ENCODE assay signal across 10 mouse cellular contexts in the genomic region with DNA sequence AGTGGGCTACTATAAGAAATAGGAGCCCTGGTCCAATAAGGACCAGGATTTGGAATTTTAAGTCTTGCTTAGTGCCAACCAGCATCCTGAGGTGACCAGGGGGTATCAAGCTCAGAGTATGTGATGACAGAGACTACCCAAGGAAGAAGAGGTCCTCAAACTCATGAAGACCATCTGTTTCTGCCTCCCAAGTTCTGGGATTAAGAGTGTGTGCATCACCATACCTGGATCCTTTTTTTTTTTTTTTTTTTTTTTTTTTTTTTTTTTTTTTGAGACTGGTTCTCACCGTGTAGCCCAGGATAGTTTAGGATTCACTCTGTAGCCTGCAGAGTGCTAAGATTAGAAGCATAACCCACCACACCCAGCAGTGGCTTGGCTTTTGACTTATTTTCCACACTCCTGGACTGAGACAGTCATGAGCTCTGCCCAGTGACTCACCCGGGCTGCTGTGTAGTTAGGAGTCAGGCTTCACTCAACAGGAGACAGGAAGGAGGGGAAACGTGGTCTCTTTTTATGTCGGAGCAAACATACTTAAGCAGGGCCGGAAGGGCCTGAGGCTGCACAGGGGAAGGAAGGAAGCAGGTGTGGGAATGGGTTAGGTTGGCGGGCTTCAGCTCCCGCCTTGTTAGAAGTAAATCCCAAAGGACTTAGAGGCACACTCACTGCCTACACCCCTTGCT. TPM values are rescaled to one million over a fixed set of nuclear protein-coding genes. Genes with fewer than 3 reads are reported as not detected.
DNase-seq lines count a peak whose midpoint lies in the region; ATAC-seq lines count a peak whose summit lies in the region.
"Had no signal": no experiment of that assay in that cellular context is flagged by ENCODE, and none has a peak within 500 bp of the region (broad histone marks: within the 10 kb centered on the region; RNA-seq: fewer than 3 reads in every experiment).

No protein-coding gene starts in this region.

- no peak overlapping the region for H3K9ac ChIP-seq in heart, embryonic 14.5 days (ENCODE audit: low read length)
- no peak overlapping the region for H3K9ac ChIP-seq in liver, embryonic 13.5 days
- H3K9ac ChIP-seq: embryonic facial prominence, embryonic 13.5 days; limb, embryonic 13.5 days had no signal

- WGBS in heart, embryonic 14.5 days, result 43% methylated on average over 7 of the region's 7 CpGs
- WGBS in liver, embryonic 13.5 days (ENCODE audit: insufficient replicate concordance), result 13% methylated on average over 7 of the region's 7 CpGs

- no peaks in the 10 kb centered on the region for H3K36me3 ChIP-seq in heart, embryonic 14.5 days (ENCODE audit: control insufficient read depth, insufficient read depth, low read length)
- no peaks in the 10 kb centered on the region for H3K36me3 ChIP-seq in liver, embryonic 13.5 days
- H3K36me3 ChIP-seq: embryonic facial prominence, embryonic 13.5 days; limb, embryonic 13.5 days had no signal

- H3K4me3 ChIP-seq in heart, embryonic 14.5 days (ENCODE audit: control insufficient read depth in 1 of 2, insufficient read depth in 1 of 2, low read depth in 1 of 2, low read length in 2 of 2), result no peak overlapping the region
- no peak overlapping the region for H3K4me3 ChIP-seq in liver, embryonic 13.5 days (replicated peaks)
- H3K4me3 ChIP-seq: embryonic facial prominence, embryonic 13.5 days; limb, embryonic 13.5 days had no signal

- peak; percentile 63 for ATAC-seq in heart, embryonic 14.5 days (ENCODE audit: insufficient number of reproducible peaks, insufficient read depth, low FRiP score, low read depth)
- ATAC-seq in liver, embryonic 13.5 days (ENCODE audit: low read depth), result peak; percentile 34; the same call in 1 of the 2 replicates

- H3K27ac ChIP-seq in heart, embryonic 14.5 days (replicated peaks in 1 of 2; ENCODE audit: control insufficient read depth in 1 of 2, insufficient read depth in 1 of 2, low read depth in 2 of 2, low read length in 2 of 2), result 0 out of 4 replicates have a peak overlapping the region, but pooled peaks of 1 of the 2 experiments have one; percentile 2
- no peak overlapping the region for H3K27ac ChIP-seq in liver, embryonic 13.5 days
- H3K27ac ChIP-seq: embryonic facial prominence, embryonic 13.5 days; limb, embryonic 13.5 days had no signal

- H3K4me2 ChIP-seq in heart, embryonic 14.5 days (ENCODE audit: low read length), result no peak overlapping the region
- no peak overlapping the region for H3K4me2 ChIP-seq in liver, embryonic 13.5 days
- H3K4me2 ChIP-seq: embryonic facial prominence, embryonic 13.5 days; limb, embryonic 13.5 days had no signal

- no peaks in the 10 kb centered on the region for H3K27me3 ChIP-seq in heart, embryonic 14.5 days (ENCODE audit: control insufficient read depth, insufficient read depth, low read length)
- H3K27me3 ChIP-seq in liver, embryonic 13.5 days, result peaks cover 23% of the 10 kb centered on the region
- H3K27me3 ChIP-seq: embryonic facial prominence, embryonic 13.5 days had no signal

- H3K9me3 ChIP-seq in heart, embryonic 14.5 days (ENCODE audit: control insufficient read depth, low read length), result no peaks in the 10 kb centered on the region
- H3K9me3 ChIP-seq in liver, embryonic 13.5 days (replicated peaks), result no peaks in the 10 kb centered on the region
- H3K9me3 ChIP-seq: embryonic facial prominence, embryonic 13.5 days; limb, embryonic 13.5 days had no signal

- 0 out of 4 replicates have a peak, but pooled peaks cover 0 to under 1% of the 10 kb centered on the region in 2 experiments for H3K4me1 ChIP-seq in heart, embryonic 14.5 days (ENCODE audit: control insufficient read depth in 2 of 2, insufficient read depth in 2 of 2, low read length in 2 of 2)
- no peaks in the 10 kb centered on the region for H3K4me1 ChIP-seq in liver, embryonic 13.5 days (replicated peaks)
- H3K4me1 ChIP-seq: limb, embryonic 13.5 days had no signal

- DNase-seq in adrenal gland, postnatal 25 days, result peak; percentile 40
- no peak for DNase-seq in adrenal gland, adult 18-20 months (ENCODE audit: low spot score in 2 of 2)
- DNase-seq in Muller cell, postnatal 12 days (ENCODE audit: inconsistent ontology term), result peak; percentile 30
- no peak for DNase-seq in liver, embryonic 13.5 days
- no peak for DNase-seq in right cerebral cortex, postnatal 25 days
- DNase-seq in left cerebral cortex, adult 9 months (ENCODE audit: low spot score in 2 of 2), result no peak
- no peak for DNase-seq in spleen, adult 12 weeks (ENCODE audit: low spot score)

RNA-seq across cellular contexts. Expression of gene Bok, which starts 5.4 kb away (rescaled TPM):
- 10.9 and 12.6 TPM in 2 replicates for total RNA-seq in adrenal gland, postnatal 25 days (2021)
- 10 to 100 TPM in 1 of 2 experiments, 1 to 10 TPM in 1; 7.6 to 13.1 TPM for total RNA-seq in adrenal gland, adult 18-20 months (2021)
- polyA plus RNA-seq in heart, embryonic 14.5 days (2014; fragmentation: Nextera tagmentation; extraction: Ambion mirVana), result 33.8 and 37.0 TPM in 2 replicates
- 3.6 and 5.0 TPM in 2 replicates for polyA plus RNA-seq in liver, embryonic 13.5 days (2015; fragmentation: Nextera tagmentation; extraction: Ambion mirVana)

RNA-seq across cellular contexts. Expression of gene Stk25, which starts 21.6 kb away (rescaled TPM):
- 98.3 and 156 TPM in 2 replicates for total RNA-seq in adrenal gland, postnatal 25 days (2021)
- total RNA-seq in adrenal gland, adult 18-20 months (2021), result 100 to 1,000 TPM; 116 to 118 TPM
- polyA plus RNA-seq in heart, embryonic 14.5 days (2014; fragmentation: Nextera tagmentation; extraction: Ambion mirVana), result 154 and 164 TPM in 2 replicates
- polyA plus RNA-seq in liver, embryonic 13.5 days (2015; fragmentation: Nextera tagmentation; extraction: Ambion mirVana), result 46.1 and 46.4 TPM in 2 replicates

Comparison
In these comparisons a context has a peak if more than half of its experiments do, and no peak if none do; other contexts are left out.
1. DNase-seq: peak in adrenal gland, postnatal 25 days (single experiment) and Muller cell, postnatal 12 days (single experiment); none in adrenal gland, adult 18-20 months (0 of 2), liver, embryonic 13.5 days (single experiment), right cerebral cortex, postnatal 25 days (single experiment), left cerebral cortex, adult 9 months (0 of 2) and spleen, adult 12 weeks (single experiment).